Mouse (Mus musculus): ENCODE measurements around the gene 1110008P14Rik.

The 1110008P14Rik gene

DNA sequence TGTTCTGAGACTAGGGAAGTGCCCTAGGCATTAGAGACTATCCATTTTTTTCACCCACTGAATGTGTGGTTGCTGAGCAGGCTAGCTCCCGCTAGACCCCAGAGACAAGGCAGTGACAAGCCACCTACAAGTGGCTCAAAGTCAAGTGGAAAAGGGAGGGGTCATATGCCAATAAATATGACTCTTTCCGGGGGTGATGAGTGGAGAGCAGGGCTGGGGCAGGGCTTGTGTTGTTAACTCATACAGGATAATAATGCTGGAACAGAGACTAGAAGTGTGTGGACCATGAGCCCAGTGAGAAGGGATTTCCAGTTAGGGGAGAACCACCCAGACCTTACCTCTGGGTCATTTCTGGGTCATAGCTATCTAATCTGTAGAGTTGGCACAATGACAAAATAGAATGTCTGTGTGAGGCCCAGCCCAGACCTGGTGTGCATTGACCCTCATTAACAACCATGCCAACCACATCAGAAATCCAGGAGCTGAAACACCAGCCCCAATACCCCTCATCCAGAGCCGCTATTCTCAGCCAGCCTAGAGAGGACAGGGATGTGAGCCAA, 27.3 kb downstream of the 1110008P14Rik start:
- Histone ChIP-seq H3K4me1 (replicated peaks; ENCODE audit: low read depth, low read length) (peaks cover 53% of the 10 kb centered on the region), H3K9me3 (ENCODE audit: low read length) (no peaks in the 10 kb centered on the region), H3K4me3 (replicated peaks; ENCODE audit: low read length) (no peak overlapping the region), H3K36me3 (ENCODE audit: insufficient read depth, low read length) (no peaks in the 10 kb centered on the region), H3K27me3 (ENCODE audit: insufficient read depth, low read length) (peaks cover 44% of the 10 kb centered on the region)
- no peak for TF ChIP-seq POU5F1 (IDR thresholded peaks at IDR 0.05; ENCODE audit: borderline replicate concordance, low read length)
- TF ChIP-seq NANOG (IDR thresholded peaks at IDR 0.05; ENCODE audit: borderline replicate concordance, low read length): no peak
- TF ChIP-seq CTCF (conservative IDR thresholded peaks at IDR 0.05; ENCODE audit: low read length): no peak

DNA sequence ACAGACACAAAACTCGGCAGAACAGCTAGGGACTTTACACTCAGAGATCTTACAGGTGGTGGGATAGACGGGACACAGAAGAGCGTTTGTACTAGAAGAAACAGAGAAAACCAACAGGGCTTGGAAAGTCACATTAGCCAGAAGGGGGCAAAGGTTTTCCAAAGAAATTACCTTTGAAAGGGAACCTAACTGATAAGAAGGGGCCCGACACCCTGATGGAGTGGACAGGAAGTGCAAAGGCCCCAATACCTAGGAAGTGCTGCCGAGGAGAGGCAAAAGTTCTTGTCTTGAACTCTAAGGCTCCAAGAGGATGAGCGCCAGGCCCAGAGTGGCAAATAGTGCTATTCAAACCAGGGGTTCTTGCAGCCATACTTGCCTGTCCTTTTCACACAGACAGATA, 27.9 kb downstream of the 1110008P14Rik start:
- peak overlapping the region; percentile 88 for H3K4me3 ChIP-seq (replicated peaks; ENCODE audit: low read length)
- no peaks in the 10 kb centered on the region for H3K9me3 ChIP-seq (ENCODE audit: low read length)
- no peak for TF ChIP-seq NANOG (IDR thresholded peaks at IDR 0.05; ENCODE audit: borderline replicate concordance, low read length)
- H3K27me3 ChIP-seq (ENCODE audit: insufficient read depth, low read length): peaks cover 49% of the 10 kb centered on the region
- H3K36me3 ChIP-seq (ENCODE audit: insufficient read depth, low read length): no peaks in the 10 kb centered on the region
- peaks cover 58% of the 10 kb centered on the region for H3K4me1 ChIP-seq (replicated peaks; ENCODE audit: low read depth, low read length)

GRCm38 (mm10) chr2:32353007-32353542, 28.7 kb downstream of the 1110008P14Rik start, which contains the start of gene Dnm1:
Gene Dnm1, minus strand, starts transcription at chr2:32353338.
- TF ChIP-seq NANOG (IDR thresholded peaks at IDR 0.05; ENCODE audit: borderline replicate concordance, low read length) (no peak), CTCF (conservative IDR thresholded peaks at IDR 0.05; ENCODE audit: low read length) (peak; percentile 18; the same call in 1 of the 2 replicates)
- peak within 1 kb of the TSS; percentile 88 for H3K4me3 ChIP-seq (replicated peaks; ENCODE audit: low read length)
- H3K27me3 ChIP-seq (ENCODE audit: insufficient read depth, low read length): peaks cover 53% of the 10 kb centered on the region
- H3K4me1 ChIP-seq (replicated peaks; ENCODE audit: low read depth, low read length): peaks cover 61% of the 10 kb centered on the region
- no peaks in the 10 kb centered on the region for H3K36me3 ChIP-seq (ENCODE audit: insufficient read depth, low read length)
- no peaks in the 10 kb centered on the region for H3K9me3 ChIP-seq (ENCODE audit: low read length)

- no peak for TF ChIP-seq CTCF (conservative IDR thresholded peaks at IDR 0.05; ENCODE audit: low read length)
- no peak for TF ChIP-seq NANOG (IDR thresholded peaks at IDR 0.05; ENCODE audit: borderline replicate concordance, low read length)
- TF ChIP-seq POU5F1 (IDR thresholded peaks at IDR 0.05; ENCODE audit: borderline replicate concordance, low read length): no peak
- Histone ChIP-seq H3K36me3 (ENCODE audit: insufficient read depth, low read length) (no peaks in the 10 kb centered on the region), H3K4me3 (replicated peaks; ENCODE audit: low read length) (peak within 1 kb of the TSS; percentile 88), H3K27me3 (ENCODE audit: insufficient read depth, low read length) (peaks cover 48% of the 10 kb centered on the region), H3K4me1 (replicated peaks; ENCODE audit: low read depth, low read length) (peaks cover 60% of the 10 kb centered on the region), H3K9me3 (ENCODE audit: low read length) (no peaks in the 10 kb centered on the region)
Measured at GRCm38 (mm10) chr2:32352151-32353006, 29.4 kb downstream of the 1110008P14Rik start, which contains the start of gene Ciz1. Gene Ciz1, plus strand, starts transcription at chr2:32352327.

DNA sequence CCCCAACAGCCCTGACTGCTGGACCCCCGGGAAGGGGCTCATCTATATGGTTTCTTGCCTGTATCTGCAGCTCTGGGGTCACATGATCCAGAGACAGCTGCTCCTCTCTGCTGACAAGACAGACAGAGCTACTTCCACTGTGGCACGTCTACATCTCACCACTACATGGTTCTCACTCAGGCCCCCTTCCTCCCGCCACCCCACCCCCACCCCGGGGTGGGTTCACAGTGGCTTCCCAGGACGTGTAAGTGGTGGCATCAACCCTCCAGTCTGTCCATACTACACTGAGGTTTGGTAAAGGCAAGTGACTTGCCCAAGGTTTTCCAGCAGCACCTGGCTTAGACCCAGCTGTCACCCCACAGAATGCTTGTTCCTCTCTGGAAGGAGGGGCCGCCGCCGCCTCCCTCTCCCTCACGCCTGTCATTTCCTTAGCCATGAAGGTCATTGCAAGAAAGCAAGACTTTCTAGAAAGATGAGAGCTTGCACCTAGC, 30.2 kb downstream of the 1110008P14Rik start:
- Histone ChIP-seq H3K4me1 (replicated peaks; ENCODE audit: low read depth, low read length) (peaks cover 61% of the 10 kb centered on the region), H3K4me3 (replicated peaks; ENCODE audit: low read length) (peak overlapping the region; percentile 88), H3K36me3 (ENCODE audit: insufficient read depth, low read length) (no peaks in the 10 kb centered on the region), H3K27me3 (ENCODE audit: insufficient read depth, low read length) (peaks cover 48% of the 10 kb centered on the region), H3K9me3 (ENCODE audit: low read length) (no peaks in the 10 kb centered on the region)
- no peak for TF ChIP-seq POU5F1 (IDR thresholded peaks at IDR 0.05; ENCODE audit: borderline replicate concordance, low read length)
- TF ChIP-seq CTCF (conservative IDR thresholded peaks at IDR 0.05; ENCODE audit: low read length): no peak
- no peak for TF ChIP-seq NANOG (IDR thresholded peaks at IDR 0.05; ENCODE audit: borderline replicate concordance, low read length)

GRCm38 (mm10) chr2:32350471-32351051, 31.2 kb downstream of the 1110008P14Rik start:
- no peak for TF ChIP-seq POU5F1 (IDR thresholded peaks at IDR 0.05; ENCODE audit: borderline replicate concordance, low read length)
- no peak for TF ChIP-seq CTCF (conservative IDR thresholded peaks at IDR 0.05; ENCODE audit: low read length)
- TF ChIP-seq NANOG (IDR thresholded peaks at IDR 0.05; ENCODE audit: borderline replicate concordance, low read length): no peak
- peak overlapping the region; percentile 23 for H3K4me3 ChIP-seq (replicated peaks; ENCODE audit: low read length)
- peaks cover 48% of the 10 kb centered on the region for H3K27me3 ChIP-seq (ENCODE audit: insufficient read depth, low read length)
- H3K36me3 ChIP-seq (ENCODE audit: insufficient read depth, low read length): no peaks in the 10 kb centered on the region
- H3K4me1 ChIP-seq (replicated peaks; ENCODE audit: low read depth, low read length): peaks cover 61% of the 10 kb centered on the region
- no peaks in the 10 kb centered on the region for H3K9me3 ChIP-seq (ENCODE audit: low read length)

GRCm38 (mm10) chr2:32349625-32350255, 32.0 kb downstream of the 1110008P14Rik start:
- Histone ChIP-seq H3K4me1 (replicated peaks; ENCODE audit: low read depth, low read length) (peaks cover 65% of the 10 kb centered on the region), H3K9me3 (ENCODE audit: low read length) (no peaks in the 10 kb centered on the region), H3K4me3 (replicated peaks; ENCODE audit: low read length) (peak overlapping the region; percentile 23), H3K36me3 (ENCODE audit: insufficient read depth, low read length) (no peaks in the 10 kb centered on the region), H3K27me3 (ENCODE audit: insufficient read depth, low read length) (peaks cover 48% of the 10 kb centered on the region)
- no peak for TF ChIP-seq NANOG (IDR thresholded peaks at IDR 0.05; ENCODE audit: borderline replicate concordance, low read length)
- TF ChIP-seq POU5F1 (IDR thresholded peaks at IDR 0.05; ENCODE audit: borderline replicate concordance, low read length): no peak
- TF ChIP-seq CTCF (conservative IDR thresholded peaks at IDR 0.05; ENCODE audit: low read length): no peak

- Histone ChIP-seq H3K4me3 (replicated peaks; ENCODE audit: low read length) (peak overlapping the region; percentile 39), H3K9me3 (ENCODE audit: low read length) (no peaks in the 10 kb centered on the region), H3K27me3 (ENCODE audit: insufficient read depth, low read length) (peaks cover 48% of the 10 kb centered on the region), H3K4me1 (replicated peaks; ENCODE audit: low read depth, low read length) (peaks cover 67% of the 10 kb centered on the region), H3K36me3 (ENCODE audit: insufficient read depth, low read length) (no peaks in the 10 kb centered on the region)
- no peak for TF ChIP-seq CTCF (conservative IDR thresholded peaks at IDR 0.05; ENCODE audit: low read length)
- TF ChIP-seq NANOG (IDR thresholded peaks at IDR 0.05; ENCODE audit: borderline replicate concordance, low read length): no peak
- TF ChIP-seq POU5F1 (IDR thresholded peaks at IDR 0.05; ENCODE audit: borderline replicate concordance, low read length): no peak
Measured at GRCm38 (mm10) chr2:32348311-32348710, 33.4 kb downstream of the 1110008P14Rik start.

Data from E14TG2a.4 (cell line).